Mouse (Mus musculus) frontal cortex, adult 2 months (tissue): ENCODE measurements at regions not wholly inside any gene's neighbourhood (a gene's known extent, or its start where the extent isn't known, plus 50 kb on each side); places are given as distances from the start of the nearest gene placed in this dataset.
A peak's percentile ranks its signal among the peaks of the same experiment; 100 is the strongest.

ENCODE experiments used
- DNase-seq, 2 experiments: peaks; one replicate each; pipeline ENCODE4 v3.0.0; 2022; ENCODE audit warnings: low spot score in 1 of 2; ENCODE audit errors: extremely low spot score in 1 of 2

GRCm38 (mm10) chr1:125307223-125307622 is 128.3 kb downstream of the Actr3 start:
- DNase-seq = no peak

GRCm38 (mm10) chr1:125298520-125299090 is 136.9 kb downstream of the Actr3 start:
- no peak for DNase-seq

- peak in 1 of 2 experiments; percentile 37 for DNase-seq
Observed at GRCm38 (mm10) chr1:125295646-125296045, 139.9 kb downstream of the Actr3 start.

GRCm38 (mm10) chr1:125290320-125291021 is 145.1 kb downstream of the Actr3 start:
- peak in 1 of 2 experiments; percentile 46 for DNase-seq

- DNase-seq = no peak
Observed at GRCm38 (mm10) chr1:125286347-125286746, 149.2 kb downstream of the Actr3 start.

GRCm38 (mm10) chr1:125284693-125285092 is 150.8 kb downstream of the Actr3 start:
- DNase-seq = no peak

GRCm38 (mm10) chr1:125273752-125274151 is 161.8 kb downstream of the Actr3 start:
- DNase-seq = no peak

- DNase-seq = no peak
Observed at GRCm38 (mm10) chr1:125263684-125264083, 171.8 kb downstream of the Actr3 start.

GRCm38 (mm10) chr1:125263068-125263467 is 172.5 kb downstream of the Actr3 start:
- DNase-seq = no peak

- no peak for DNase-seq
Observed at GRCm38 (mm10) chr1:125242345-125242744, 193.2 kb downstream of the Actr3 start.

- no peak for DNase-seq
Observed at GRCm38 (mm10) chr1:125241717-125242116, 193.8 kb downstream of the Actr3 start.

- no peak for DNase-seq
Observed at GRCm38 (mm10) chr1:125237595-125237988, 197.9 kb downstream of the Actr3 start.

- DNase-seq = peak; percentile 85 to 92
Observed at GRCm38 (mm10) chr1:125236948-125237594, 198.5 kb downstream of the Actr3 start.

- DNase-seq = no peak
Observed at GRCm38 (mm10) chr1:125234747-125235146, 200.8 kb downstream of the Actr3 start.

- no peak for DNase-seq
Observed at GRCm38 (mm10) chr1:125223370-125223769, 212.2 kb downstream of the Actr3 start.

- no peak for DNase-seq
Observed at GRCm38 (mm10) chr1:125216192-125216591, 219.3 kb downstream of the Actr3 start.

- no peak for DNase-seq
Observed at GRCm38 (mm10) chr1:125187091-125187490, 248.4 kb downstream of the Actr3 start.

GRCm38 (mm10) chr1:125176124-125176937 is 259.2 kb downstream of the Actr3 start:
- DNase-seq = no peak

GRCm38 (mm10) chr1:125174725-125175124 is 260.8 kb downstream of the Actr3 start:
- no peak for DNase-seq

- no peak for DNase-seq
Observed at GRCm38 (mm10) chr1:125172474-125172873, 263.1 kb downstream of the Actr3 start.

GRCm38 (mm10) chr1:125165226-125165625 is 270.3 kb downstream of the Actr3 start:
- DNase-seq = no peak
